Mouse (Mus musculus): Measurements from ENCODE around the gene Dlg2.

Dlg2 gene

DNA sequence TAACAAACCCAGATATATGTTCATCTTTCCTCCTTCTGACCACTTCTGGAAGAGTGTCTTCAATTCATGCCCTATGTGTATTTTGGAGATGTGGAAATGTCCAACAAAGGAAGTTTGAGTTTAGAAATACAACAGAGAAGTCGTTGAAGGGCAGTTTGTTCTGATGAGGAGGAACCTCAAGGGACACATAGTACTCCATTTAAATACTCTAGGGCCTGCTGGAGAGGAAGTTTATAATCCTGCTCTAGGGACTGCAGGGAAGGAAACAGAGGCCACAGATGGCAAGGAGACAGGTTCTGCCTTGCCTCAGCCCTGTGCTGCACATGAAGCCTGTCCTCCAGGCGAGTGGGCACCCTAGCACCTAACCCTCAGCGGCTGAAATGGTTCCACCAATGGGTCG, 1965.6 kb downstream of the Dlg2 start:
- in situ Hi-C loops (cut with MseI, MboI): no loop called here

DNA sequence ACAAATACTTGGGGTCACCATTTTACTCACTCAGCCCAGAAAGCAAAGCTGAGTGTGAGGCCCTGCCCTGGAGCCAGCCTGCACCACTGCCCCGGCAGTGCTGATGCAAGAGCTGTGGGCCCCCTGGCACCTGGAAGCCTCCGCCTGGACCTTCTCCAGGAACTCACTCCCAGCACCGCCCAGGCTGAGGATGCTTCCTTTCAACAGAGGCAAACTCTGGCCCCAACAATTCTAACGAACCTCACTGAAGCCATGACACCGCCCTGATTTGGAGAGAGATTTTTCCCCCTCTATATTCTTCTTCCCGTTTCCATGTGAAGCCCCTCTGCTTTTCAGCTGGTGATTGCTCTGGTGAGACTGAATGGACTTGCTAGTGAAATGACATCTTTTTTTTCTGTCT, 1971.5 kb downstream of the Dlg2 start:
- in situ Hi-C loops (cut with MseI, MboI): no loop called here

- in situ Hi-C loops (cut with MseI, MboI): no loop called here
These were observed 1972.5 kb downstream of the Dlg2 start for GRCm38 (mm10) chr7:92448782-92449575.

- in situ Hi-C loops (cut with MseI, MboI): no loop called here
These were observed 1977.7 kb downstream of the Dlg2 start for GRCm38 (mm10) chr7:92454176-92454575.

GRCm38 (mm10) chr7:92455927-92456326, 1979.5 kb downstream of the Dlg2 start:
- in situ Hi-C loops (cut with MseI, MboI): no loop called here

- in situ Hi-C loops (cut with MseI, MboI): no loop called here
These were observed 1981.3 kb downstream of the Dlg2 start for GRCm38 (mm10) chr7:92457791-92458190.

DNA sequence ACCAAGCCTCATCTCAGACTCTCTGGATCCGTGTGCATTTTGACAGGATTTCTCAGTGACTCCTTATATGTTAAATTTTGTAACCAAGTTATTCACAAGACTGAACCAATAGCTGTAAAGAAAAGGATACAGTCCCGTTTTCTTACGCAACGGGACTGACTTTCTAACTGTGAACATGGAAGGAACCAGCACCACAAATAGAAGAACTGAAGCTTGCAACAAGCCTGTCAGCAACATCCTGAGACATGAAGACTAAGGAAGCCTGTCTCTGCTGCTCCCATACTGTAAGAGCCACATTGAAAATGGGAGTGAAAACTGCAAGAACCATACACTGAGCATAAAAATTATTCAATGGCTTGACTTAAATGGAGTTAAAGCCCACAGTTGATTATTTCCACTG, 1981.8 kb downstream of the Dlg2 start:
- in situ Hi-C loops (cut with MseI, MboI): no loop called here

DNA sequence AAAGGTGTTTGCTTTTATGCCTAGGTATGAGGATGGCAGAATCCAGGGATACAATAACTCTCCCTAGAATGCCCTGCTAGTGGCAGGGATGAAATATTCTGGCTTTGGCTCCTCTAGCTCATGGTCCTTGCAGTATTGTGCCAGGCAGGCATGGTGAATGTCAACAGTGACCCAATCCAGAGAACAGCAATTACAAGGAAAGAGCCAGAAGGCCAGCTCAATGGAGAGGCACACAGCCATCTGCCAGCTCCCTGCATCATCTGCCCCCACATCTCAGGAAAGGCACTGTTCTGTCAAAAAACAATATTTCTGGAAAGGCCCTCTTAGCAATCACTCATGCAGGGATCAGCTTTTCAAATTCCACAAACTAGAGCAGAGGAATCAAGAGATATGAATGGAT, 1984.1 kb downstream of the Dlg2 start:
- in situ Hi-C loops (cut with MseI, MboI): no loop called here

DNA sequence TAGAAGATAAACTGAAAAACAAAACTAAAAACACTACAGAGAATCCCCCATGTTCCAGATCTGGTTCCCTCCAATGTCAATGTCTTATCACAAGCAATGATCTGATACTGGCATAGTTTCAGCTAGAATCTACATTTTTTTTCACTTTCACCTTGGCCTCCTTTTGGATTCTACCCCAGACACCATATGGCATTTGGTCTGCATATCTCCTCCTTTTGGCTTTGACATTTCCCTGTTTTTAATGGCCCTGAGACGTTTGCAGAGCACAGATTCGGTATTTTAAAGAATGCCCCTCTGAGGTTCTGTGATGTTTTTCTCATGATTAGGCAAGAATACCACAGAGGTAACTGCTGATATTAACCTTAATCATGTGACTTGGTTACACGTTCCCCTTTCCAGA, 1984.8 kb downstream of the Dlg2 start:
- in situ Hi-C loops (cut with MseI, MboI): no loop called here

- in situ Hi-C loops (cut with MseI, MboI): no loop called here
These were observed 1986.8 kb downstream of the Dlg2 start for GRCm38 (mm10) chr7:92463080-92463877.

DNA sequence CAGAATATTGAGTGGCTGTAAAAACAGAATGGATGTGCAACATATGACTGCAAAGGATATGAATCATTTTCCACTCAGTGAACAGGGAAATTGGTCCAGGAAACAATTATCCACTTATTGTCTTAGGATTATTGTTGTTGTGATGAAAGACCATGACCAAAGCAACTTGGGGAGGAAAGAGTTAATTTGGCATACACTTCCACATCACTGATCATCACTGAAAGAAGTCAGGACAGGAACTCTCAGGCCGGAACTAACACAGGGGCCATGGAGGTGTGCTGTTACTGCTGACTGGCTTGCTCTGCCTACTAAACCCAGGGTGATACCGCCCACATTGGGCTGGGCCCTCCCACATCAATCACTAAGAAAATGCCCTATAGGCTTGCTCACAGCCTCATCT, 1987.8 kb downstream of the Dlg2 start:
- in situ Hi-C loops (cut with MseI, MboI): no loop called here

DNA sequence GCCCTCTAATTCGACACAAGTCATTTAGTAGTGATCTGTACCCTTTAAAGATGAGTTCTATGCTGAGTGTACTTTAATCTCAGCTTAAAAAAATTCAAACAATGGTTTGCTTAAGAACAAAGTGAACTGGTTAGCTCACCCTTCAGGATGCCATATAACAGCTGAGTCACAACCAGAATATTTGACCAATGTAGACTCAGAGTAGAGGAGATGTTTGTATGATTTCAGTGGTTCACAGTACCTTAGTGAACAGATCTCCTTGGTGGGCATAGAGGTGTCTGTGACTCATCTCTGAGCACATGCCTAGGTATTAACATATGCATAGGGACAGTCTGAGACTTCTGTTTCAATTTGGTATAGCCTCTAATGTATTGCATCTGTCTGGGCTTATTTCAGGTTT, 2002.7 kb downstream of the Dlg2 start:
- in situ Hi-C loops (cut with MseI, MboI): no loop called here

DNA sequence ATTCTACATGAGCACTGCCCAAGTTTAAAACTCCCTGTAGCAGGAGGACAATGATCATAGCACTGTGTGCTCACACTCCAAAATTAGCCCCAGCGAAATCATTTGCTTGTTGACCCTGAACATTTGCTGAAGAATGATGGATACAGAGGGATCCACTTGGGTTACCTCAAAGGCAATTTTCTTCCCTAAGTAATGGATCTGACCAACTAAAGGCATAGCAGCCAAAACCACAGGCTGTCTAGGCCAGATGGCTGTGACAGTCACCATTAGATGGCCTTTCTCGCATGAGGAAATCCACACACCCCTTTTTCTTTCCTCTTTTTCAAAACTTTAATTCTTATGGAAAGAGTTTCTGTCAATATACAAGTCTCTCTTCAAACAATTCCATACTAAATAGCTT, 2003.3 kb downstream of the Dlg2 start:
- in situ Hi-C loops (cut with MseI, MboI): no loop called here

DNA sequence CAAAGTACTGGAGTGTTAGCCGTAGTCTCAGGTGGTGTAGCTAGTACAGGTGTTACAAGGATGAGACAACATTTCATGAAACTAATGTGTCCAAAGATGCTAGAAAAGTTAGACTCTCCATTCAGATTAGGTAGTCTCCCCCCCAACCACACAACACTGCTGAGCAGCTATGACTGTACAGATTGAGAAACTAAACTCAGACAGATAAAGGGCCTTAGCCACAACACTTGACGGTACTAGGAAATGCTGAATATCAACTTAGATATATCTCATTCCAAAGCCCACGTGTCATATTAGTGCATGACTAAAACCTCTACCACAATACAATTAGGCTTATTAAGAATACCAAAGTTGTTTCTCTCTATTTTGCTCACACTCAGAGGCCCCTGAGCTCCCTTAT, 2006.9 kb downstream of the Dlg2 start:
- in situ Hi-C loops (cut with MseI, MboI): no loop called here

- in situ Hi-C loops (cut with MseI, MboI): no loop called here
These were observed 2009.6 kb downstream of the Dlg2 start for GRCm38 (mm10) chr7:92485881-92486710.

- in situ Hi-C loops (cut with MseI, MboI): no loop called here
These were observed 2010.4 kb downstream of the Dlg2 start for GRCm38 (mm10) chr7:92486878-92487277.

GRCm38 (mm10) chr7:92492262-92492661, 2015.8 kb downstream of the Dlg2 start:
- in situ Hi-C loops (cut with MseI, MboI): no loop called here

DNA sequence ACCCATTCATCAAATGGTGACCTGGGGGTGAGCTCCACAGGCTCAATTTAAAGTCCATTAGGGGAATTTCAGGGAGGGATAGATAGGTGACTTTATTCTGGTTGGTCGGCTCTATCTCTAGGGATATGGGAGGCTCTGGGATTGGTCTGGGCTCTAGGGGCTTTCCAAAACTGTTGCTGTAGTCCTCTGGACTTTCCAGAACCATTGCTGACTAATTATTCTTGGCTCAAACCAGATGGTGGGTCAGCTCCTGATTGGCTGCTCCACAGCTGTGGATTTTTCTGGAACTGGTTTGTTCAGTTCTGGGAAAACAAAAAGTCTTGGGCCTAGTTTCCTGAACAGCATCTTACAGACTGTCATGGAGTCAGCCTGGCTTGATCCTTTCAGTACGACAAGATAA, 2017.0 kb downstream of the Dlg2 start:
- in situ Hi-C loops (cut with MseI, MboI): no loop called here
